Mouse (Mus musculus) left cerebral cortex, adult 2 months (tissue): Measurements from ENCODE around the gene Alkbh1. TPM values are rescaled to one million over a fixed set of nuclear protein-coding genes. Genes with fewer than 3 reads are reported as not detected.

ENCODE experiments used
- DNase-seq, 2 experiments: peaks; one replicate each; pipeline ENCODE4 v3.0.0; 2021 to 2022; ENCODE audit warnings: low spot score in 2 of 2, mixed read lengths in 1 of 2; ENCODE audit errors: extremely low spot score in 1 of 2
- H3K27ac ChIP-seq: fragments of 200-600 bp; 2 replicates; pipeline ENCODE4 v1.8.1; 2022
- H3K4me3 ChIP-seq: fragments of 200-600 bp; 2 replicates; pipeline ENCODE4 v1.8.1; 2022
- CTCF ChIP-seq: fragments of 200-600 bp; IDR thresholded peaks from 2 replicates; pipeline ENCODE4 v1.8.1; 2022; ENCODE audit warnings: antibody characterized with exemption, mild to moderate bottlenecking, moderate library complexity
- intact Hi-C: fragments of 180-260 bp; cut with DNase I; formaldehyde crosslinking; loops from one replicate; pipeline ENCODE4 v1.15.1; 2025
- total RNA-seq, 2 experiments: library from RNA; stranded (reverse); gene quantifications; 2 replicates each; pipeline ENCODE4 v1.2.3; 2021

The Alkbh1 gene
- total RNA-seq, 2 experiments from 2014 or later: 19.0 to 19.6 TPM

- peak overlapping the region; percentile 81 for H3K27ac ChIP-seq
- no peak for TF ChIP-seq CTCF
- DNase-seq: no peak
- intact Hi-C loops: no loop called here
- peak overlapping the region; percentile 74 for H3K4me3 ChIP-seq
Observed at GRCm38 (mm10) chr12:87443115-87443699, 610 bp downstream of the Alkbh1 start.

- intact Hi-C loops: no loop called here
- Histone ChIP-seq H3K4me3 (peak overlapping the region; percentile 74), H3K27ac (no peak overlapping the region)
- DNase-seq: no peak
- no peak for TF ChIP-seq CTCF
Observed at GRCm38 (mm10) chr12:87442177-87443114, 1.4 kb downstream of the Alkbh1 start.

GRCm38 (mm10) chr12:87428885-87429284, 14.9 kb downstream of the Alkbh1 start:
- no peak overlapping the region for H3K27ac ChIP-seq
- DNase-seq: no peak

GRCm38 (mm10) chr12:87428295-87428694, 15.5 kb downstream of the Alkbh1 start:
- intact Hi-C loops: no loop called here
- no peak overlapping the region for H3K27ac ChIP-seq
- TF ChIP-seq CTCF: no peak
- no peak for DNase-seq
- H3K4me3 ChIP-seq: no peak overlapping the region

More at GRCm38 (mm10) chr12:87428885-87429284, 14.9 kb downstream of the Alkbh1 start:
- TF ChIP-seq CTCF: no peak
- H3K4me3 ChIP-seq: no peak overlapping the region
- intact Hi-C loops: no loop called here

- no peak for TF ChIP-seq CTCF
- no peak for DNase-seq
- H3K27ac ChIP-seq: no peak overlapping the region
- no peak overlapping the region for H3K4me3 ChIP-seq
- intact Hi-C loops: no loop called here
Observed at GRCm38 (mm10) chr12:87426354-87427031, 17.3 kb downstream of the Alkbh1 start.

GRCm38 (mm10) chr12:87424516-87424915, 19.3 kb downstream of the Alkbh1 start:
- DNase-seq: no peak
- H3K4me3 ChIP-seq: no peak overlapping the region
- intact Hi-C loops: no loop called here

GRCm38 (mm10) chr12:87423700-87424099, 20.1 kb downstream of the Alkbh1 start:
- no peak for DNase-seq
- H3K27ac ChIP-seq: no peak overlapping the region
- no peak for TF ChIP-seq CTCF
- H3K4me3 ChIP-seq: no peak overlapping the region
- intact Hi-C loops: no loop called here

More at GRCm38 (mm10) chr12:87424516-87424915, 19.3 kb downstream of the Alkbh1 start:
- no peak for TF ChIP-seq CTCF
- no peak overlapping the region for H3K27ac ChIP-seq

- no peak for TF ChIP-seq CTCF
- H3K4me3 ChIP-seq: no peak overlapping the region
- intact Hi-C loops: no loop called here
- DNase-seq: no peak
- no peak overlapping the region for H3K27ac ChIP-seq
Observed at GRCm38 (mm10) chr12:87421708-87422507, 21.9 kb downstream of the Alkbh1 start.

- intact Hi-C loops: loop anchor here (10.0 kb wide), 1 partner anchor 615 kb away; no protein-coding TSS in a partner anchor
Observed at GRCm38 (mm10) chr12:87419974-87420485, 23.8 kb downstream of the Alkbh1 start.

GRCm38 (mm10) chr12:87418921-87419320, 24.9 kb downstream of the Alkbh1 start:
- no peak for DNase-seq
- H3K27ac ChIP-seq: no peak overlapping the region
- intact Hi-C loops: loop anchor here (10.0 kb wide), 1 partner anchor 616 kb away; no protein-coding TSS in a partner anchor
- no peak for TF ChIP-seq CTCF
- no peak overlapping the region for H3K4me3 ChIP-seq

More at GRCm38 (mm10) chr12:87419974-87420485, 23.8 kb downstream of the Alkbh1 start:
- DNase-seq: no peak
- no peak for TF ChIP-seq CTCF
- Histone ChIP-seq H3K4me3 (no peak overlapping the region), H3K27ac (no peak overlapping the region)

GRCm38 (mm10) chr12:87416690-87417089, 27.1 kb downstream of the Alkbh1 start:
- Histone ChIP-seq H3K27ac (no peak overlapping the region), H3K4me3 (no peak overlapping the region)
- DNase-seq: peak; percentile 25 to 35
- TF ChIP-seq CTCF: peak; percentile 66
- intact Hi-C loops: loop anchor here (2.0 to 10.0 kb wide), 2 partner anchors 150 to 618 kb away; partner anchors contain the start of genes Ahsa1 and Vipas39
